Mouse (Mus musculus) MEL (cell line): ENCODE measurements around the gene Pnkp. TPM values are rescaled to one million over a fixed set of nuclear protein-coding genes. Genes with fewer than 3 reads are reported as not detected.

Experiments
- DNase-seq: peaks from one replicate; pipeline ENCODE4 v3.0.0; 2011; ENCODE audit warnings: low read depth, low spot score
- H3K27ac ChIP-seq: 2 replicates; pipeline ENCODE4 v1.5.1; 2012; ENCODE audit warnings: low read depth, mild to moderate bottlenecking, control low read depth, low read length, moderate library complexity; ENCODE audit not compliant: control insufficient read depth
- H3K27me3 ChIP-seq, 2 experiments: fragments of 150-350 bp in 1 of 2; sonication (generic) in 1 of 2; 2 replicates each; pipeline ENCODE4 v1.6.1; 2012; ENCODE audit warnings: low read length in 2 of 2, mild to moderate bottlenecking in 2 of 2, improper control_type of control experiment in 1 of 2, moderate library complexity in 1 of 2; ENCODE audit not compliant: insufficient read depth in 2 of 2, control insufficient read depth in 1 of 2
- H3K36me3 ChIP-seq, 2 experiments: 2 replicates each; pipeline ENCODE4 v1.6.1; 2012 to 2014; ENCODE audit warnings: low read length in 2 of 2, improper control_type of control experiment in 1 of 2, inconsistent platforms in 1 of 2, mild to moderate bottlenecking in 1 of 2; ENCODE audit not compliant: insufficient read depth in 2 of 2, control insufficient read depth in 1 of 2
- H3K4me1 ChIP-seq, 2 experiments: fragments of 150-350 bp in 1 of 2; sonication (generic) in 1 of 2; 2 replicates each; pipeline ENCODE4 v1.6.1; 2012; ENCODE audit warnings: low read length in 2 of 2, improper control_type of control experiment in 1 of 2, mild to moderate bottlenecking in 1 of 2; ENCODE audit not compliant: insufficient read depth in 2 of 2, control insufficient read depth in 1 of 2
- H3K4me3 ChIP-seq, 2 experiments: fragments of 150-350 bp in 1 of 2; sonication (generic) in 1 of 2; 2 replicates each; pipeline ENCODE4 v1.5.1; 2012; ENCODE audit warnings: low read depth in 2 of 2, low read length in 2 of 2, mild to moderate bottlenecking in 2 of 2, moderate library complexity in 2 of 2, control low read depth in 1 of 2, improper control_type of control experiment in 1 of 2; ENCODE audit not compliant: control insufficient read depth in 1 of 2, insufficient read depth in 1 of 2
- H3K79me2 ChIP-seq: 2 replicates; pipeline ENCODE4 v1.6.1; 2012; ENCODE audit warnings: mild to moderate bottlenecking, low read length, moderate library complexity; ENCODE audit not compliant: control insufficient read depth, poor library complexity, insufficient read depth
- H3K9ac ChIP-seq: 2 replicates; pipeline ENCODE4 v1.6.1; 2012; ENCODE audit warnings: low read depth, mild to moderate bottlenecking, control low read depth, low read length, moderate library complexity; ENCODE audit not compliant: control insufficient read depth, poor library complexity, severe bottlenecking
- H3K9me3 ChIP-seq: fragments of 150-350 bp; sonication (generic); replicated peaks from 2 replicates; pipeline ENCODE4 v1.6.1; 2012; ENCODE audit warnings: mild to moderate bottlenecking, low read length, improper control_type of control experiment, moderate library complexity; ENCODE audit not compliant: insufficient read depth
- CHD1 ChIP-seq: IDR thresholded peaks from 2 replicates; pipeline ENCODE4 v1.6.1; 2012; ENCODE audit warnings: low read depth, mild to moderate bottlenecking, inconsistent platforms, low read length, improper control_type of control experiment
- E2F4 ChIP-seq: IDR thresholded peaks from 2 replicates; pipeline ENCODE4 v1.6.1; 2011; ENCODE audit warnings: low read depth, low read length, improper control_type of control experiment, borderline replicate concordance
- EP300 ChIP-seq, 2 experiments: IDR thresholded peaks; 2 replicates each; pipeline ENCODE4 v1.6.1; 2011; ENCODE audit warnings: improper control_type of control experiment in 2 of 2, low read length in 2 of 2, low read depth in 1 of 2, mild to moderate bottlenecking in 1 of 2
- GABPA ChIP-seq: IDR thresholded peaks from 2 replicates; pipeline ENCODE4 v1.6.1; 2012; ENCODE audit warnings: low read depth, mild to moderate bottlenecking, inconsistent platforms, low read length, improper control_type of control experiment, moderate library complexity
- MAZ ChIP-seq: IDR thresholded peaks from 2 replicates; pipeline ENCODE4 v1.6.1; 2012; ENCODE audit warnings: low read depth, mild to moderate bottlenecking, inconsistent platforms, low read length, improper control_type of control experiment
- MYB ChIP-seq: IDR thresholded peaks from 2 replicates; pipeline ENCODE4 v1.6.1; 2011; ENCODE audit warnings: mild to moderate bottlenecking, low read depth, low read length, improper control_type of control experiment
- POLR2AphosphoS2 ChIP-seq: IDR thresholded peaks from 2 replicates; pipeline ENCODE4 v1.6.1; 2011; ENCODE audit warnings: low read length, improper control_type of control experiment
- SIN3A ChIP-seq: IDR thresholded peaks from 2 replicates; pipeline ENCODE4 v1.6.1; 2012; ENCODE audit warnings: low read length, improper control_type of control experiment, inconsistent platforms
- USF2 ChIP-seq, 2 experiments: IDR thresholded peaks; 2 replicates each; pipeline ENCODE4 v1.6.1; 2011 to 2012; ENCODE audit warnings: improper control_type of control experiment in 2 of 2, low read length in 2 of 2, borderline replicate concordance in 1 of 2, inconsistent platforms in 1 of 2, low read depth in 1 of 2, mild to moderate bottlenecking in 1 of 2; ENCODE audit not compliant: insufficient read depth in 1 of 2
- ZMIZ1 ChIP-seq: IDR thresholded peaks from 2 replicates; pipeline ENCODE4 v1.6.1; 2012; ENCODE audit warnings: low read depth, mild to moderate bottlenecking, inconsistent platforms, low read length, improper control_type of control experiment, moderate library complexity
- polyA plus RNA-seq, 2 experiments: library from polyadenylated mRNA; stranded (reverse) in 1 of 2; unstranded in 1 of 2; fragments of >175 nt in 1 of 2; fragments of >200 nt in 1 of 2; gene quantifications; 2 replicates each; pipeline versions ENCODE4 v1.2.1 to v1.2.4; 2012; ENCODE audit warnings: low replicate concordance in 2 of 2, low read depth in 1 of 2; ENCODE audit not compliant: insufficient read length in 2 of 2, insufficient read depth in 1 of 2, missing spikeins in 1 of 2
- total RNA-seq: library from RNA; depleted of rRNA; stranded (reverse); fragments of 300-350 nt; gene quantifications from 2 replicates; pipeline ENCODE4 v1.2.3, GENCODE M21; 2012

Gene Pnkp
- total and polyA plus RNA-seq, 3 experiments: 39.3 to 45.6 TPM; not detected in 1

GRCm38 (mm10) chr7:44810365-44810764, 46.6 kb upstream of the Pnkp start:
- Histone ChIP-seq H3K36me3 (peaks cover 2 to 10% of the 10 kb centered on the region in 2 experiments; a peak in 2 of 4 replicates), H3K9me3 (no peaks in the 10 kb centered on the region), H3K4me1 (peaks cover 0 to 12% of the 10 kb centered on the region in 2 experiments; a peak in 3 of 4 replicates), H3K9ac (no peak overlapping the region)
- no peak for TF ChIP-seq ZMIZ1
- TF ChIP-seq SIN3A: no peak
- TF ChIP-seq CHD1: no peak
- TF ChIP-seq, all 39 proteins: peak for 0
- no peak overlapping the region for H3K4me3 ChIP-seq
- H3K79me2 ChIP-seq: peaks cover 6% of the 10 kb centered on the region
- no peak overlapping the region for H3K27ac ChIP-seq
- no peaks in the 10 kb centered on the region for H3K27me3 ChIP-seq
- DNase-seq: no peak

GRCm38 (mm10) chr7:44810819-44811557, 46.0 kb upstream of the Pnkp start:
- H3K27me3 ChIP-seq: no peaks in the 10 kb centered on the region
- peak; percentile 82; the same call in 1 of the 2 replicates for TF ChIP-seq POLR2AphosphoS2
- no peak for TF ChIP-seq USF2 (IDR thresholded peaks at IDR 0.05; ENCODE audit: borderline replicate concordance in 1 of 2, insufficient read depth in 1 of 2, low read depth in 1 of 2, low read length in 2 of 2)
- peaks cover 0 to 12% of the 10 kb centered on the region in 2 experiments; a peak in 3 of 4 replicates for H3K4me1 ChIP-seq
- H3K27ac ChIP-seq: no peak overlapping the region
- peaks cover 2 to 10% of the 10 kb centered on the region in 2 experiments; a peak in 2 of 4 replicates for H3K36me3 ChIP-seq
- H3K9me3 ChIP-seq: no peaks in the 10 kb centered on the region
- no peak overlapping the region for H3K4me3 ChIP-seq
- H3K79me2 ChIP-seq: peaks cover 7% of the 10 kb centered on the region
- no peak overlapping the region for H3K9ac ChIP-seq
- DNase-seq: no peak

GRCm38 (mm10) chr7:44812651-44813325, 44.2 kb upstream of the Pnkp start:
- Histone ChIP-seq H3K79me2 (peaks cover 24% of the 10 kb centered on the region), H3K4me3 (no peak overlapping the region), H3K36me3 (peaks cover 3 to 11% of the 10 kb centered on the region in 2 experiments; a peak in 3 of 4 replicates), H3K9ac (no peak overlapping the region), H3K27me3 (no peaks in the 10 kb centered on the region), H3K4me1 (peaks cover 2 to 15% of the 10 kb centered on the region in 2 experiments; a peak in 3 of 4 replicates), H3K9me3 (no peaks in the 10 kb centered on the region), H3K27ac (no peak overlapping the region)
- DNase-seq: no peak
- no peak for TF ChIP-seq POLR2AphosphoS2
- no peak for TF ChIP-seq EP300 (IDR thresholded peaks at IDR 0.05; ENCODE audit: low read depth in 1 of 2, low read length in 2 of 2)
- no peak for TF ChIP-seq MAZ
- no peak for TF ChIP-seq MYB
- no peak for TF ChIP-seq GABPA
- TF ChIP-seq E2F4: no peak
